Mouse (Mus musculus) kidney, embryonic 15.5 days (tissue): Measurements from ENCODE around the gene Crebzf. TPM values are rescaled to one million over a fixed set of nuclear protein-coding genes. Genes with fewer than 3 reads are reported as not detected.

Experiments
- ATAC-seq: fragments of 200-750 bp; cut with Nextera tagmentation; replicated peaks from 2 replicates; pipeline ENCODE4 v1.8.0; 2017; ENCODE audit warnings: moderate TSS enrichment; ENCODE audit not compliant: low FRiP score
- H3K27ac ChIP-seq: fragments of 300-500 bp; sonication (generic); 2 replicates; pipeline ENCODE4 v1.5.1; 2015; ENCODE audit warnings: mild to moderate bottlenecking, inconsistent platforms
- H3K27me3 ChIP-seq: fragments of 300-500 bp; sonication (generic); 2 replicates; pipeline ENCODE4 v1.6.1; 2015; ENCODE audit warnings: inconsistent platforms
- H3K36me3 ChIP-seq: fragments of 300-500 bp; sonication (generic); 2 replicates; pipeline ENCODE4 v1.6.1; 2015; ENCODE audit warnings: inconsistent platforms
- H3K4me1 ChIP-seq: fragments of 300-500 bp; sonication (generic); 2 replicates; pipeline ENCODE4 v1.6.1; 2015; ENCODE audit warnings: inconsistent platforms
- H3K4me2 ChIP-seq: fragments of 300-500 bp; sonication (generic); 2 replicates; pipeline ENCODE4 v1.6.1; 2015; ENCODE audit warnings: moderate library complexity, mild to moderate bottlenecking, inconsistent platforms
- H3K4me3 ChIP-seq: fragments of 300-500 bp; sonication (generic); replicated peaks from 2 replicates; pipeline ENCODE4 v1.5.1; 2015; ENCODE audit warnings: mild to moderate bottlenecking, inconsistent platforms
- H3K9ac ChIP-seq: fragments of 300-500 bp; sonication (generic); 2 replicates; pipeline ENCODE4 v1.6.1; 2015; ENCODE audit warnings: mild to moderate bottlenecking, inconsistent platforms
- H3K9me3 ChIP-seq: fragments of 300-500 bp; sonication (generic); replicated peaks from 2 replicates; pipeline ENCODE4 v1.6.1; 2016; ENCODE audit warnings: inconsistent platforms
- WGBS: fragments of 180-500 bp; shearing (Covaris S2); methylation state at CpG from one replicate; pipeline ENCODE4 v1.1.7; 2015; ENCODE audit warnings: mixed read lengths; 5-methylcytosine and 5-hydroxymethylcytosine counted together
- polyA plus RNA-seq: library from polyadenylated mRNA; unstranded; fragments of >200 nt; fragmentation: Nextera tagmentation; extraction: Ambion mirVana; gene quantifications from 2 replicates; pipeline ENCODE4 v1.2.1, GENCODE M21; 2015

The Crebzf gene
- 34.7 and 35.8 TPM in 2 replicates for polyA plus RNA-seq

- peaks cover 5% of the 10 kb centered on the region for H3K36me3 ChIP-seq
- H3K27ac ChIP-seq = peak within 1 kb of the TSS; percentile 99
- no peaks in the 10 kb centered on the region for H3K9me3 ChIP-seq
- H3K4me1 ChIP-seq = 0 out of 2 replicates have a peak, but pooled peaks cover 2% of the 10 kb centered on the region
- under 1% methylated on average over 54 of the region's 54 CpGs for WGBS
- H3K4me2 ChIP-seq = peak within 1 kb of the TSS; percentile 60
- peak within 1 kb of the TSS; percentile 99 for H3K9ac ChIP-seq
- H3K4me3 ChIP-seq = peak within 1 kb of the TSS; percentile 84
- ATAC-seq = peak; percentile 96
- no peaks in the 10 kb centered on the region for H3K27me3 ChIP-seq
Observed at GRCm38 (mm10) chr7:90442518-90443080, at the start of gene Crebzf. Gene Crebzf (plus strand): TSS chr7:90442729.

- Histone ChIP-seq H3K9me3 (no peaks in the 10 kb centered on the region), H3K4me2 (no peak overlapping the region), H3K27me3 (no peaks in the 10 kb centered on the region), H3K36me3 (no peaks in the 10 kb centered on the region), H3K27ac (no peak overlapping the region), H3K9ac (no peak overlapping the region), H3K4me1 (no peaks in the 10 kb centered on the region), H3K4me3 (no peak overlapping the region)
- WGBS = 52% methylated on average over 4 of the region's 4 CpGs
- ATAC-seq = no peak
Observed at GRCm38 (mm10) chr7:90395073-90395472, 47.5 kb upstream of the Crebzf start.

GRCm38 (mm10) chr7:90395928-90396327, 46.6 kb upstream of the Crebzf start:
- H3K9me3 ChIP-seq = no peaks in the 10 kb centered on the region
- H3K27me3 ChIP-seq = no peaks in the 10 kb centered on the region
- ATAC-seq = no peak
- no peak overlapping the region for H3K9ac ChIP-seq
- no peak overlapping the region for H3K4me3 ChIP-seq
- WGBS = 65% methylated on average over 5 of the region's 5 CpGs
- H3K4me1 ChIP-seq = no peaks in the 10 kb centered on the region
- no peaks in the 10 kb centered on the region for H3K36me3 ChIP-seq
- H3K27ac ChIP-seq = no peak overlapping the region
- H3K4me2 ChIP-seq = no peak overlapping the region

GRCm38 (mm10) chr7:90409934-90410333, 32.6 kb upstream of the Crebzf start:
- no peaks in the 10 kb centered on the region for H3K36me3 ChIP-seq
- no peak for ATAC-seq
- WGBS = 47% methylated on average over 3 of the region's 3 CpGs
- no peaks in the 10 kb centered on the region for H3K9me3 ChIP-seq
- no peaks in the 10 kb centered on the region for H3K4me1 ChIP-seq
- H3K9ac ChIP-seq = no peak overlapping the region
- H3K4me3 ChIP-seq = no peak overlapping the region
- no peak overlapping the region for H3K4me2 ChIP-seq
- no peaks in the 10 kb centered on the region for H3K27me3 ChIP-seq
- no peak overlapping the region for H3K27ac ChIP-seq

- Histone ChIP-seq H3K27me3 (no peaks in the 10 kb centered on the region), H3K36me3 (no peaks in the 10 kb centered on the region), H3K4me2 (peak within 1 kb of the TSS; percentile 67), H3K4me1 (peaks cover 6% of the 10 kb centered on the region), H3K27ac (no peak within 1 kb of the TSS), H3K4me3 (peak within 1 kb of the TSS; percentile 42), H3K9ac (peak within 1 kb of the TSS; percentile 25; the same call in 1 of the 2 replicates), H3K9me3 (no peaks in the 10 kb centered on the region)
- 25% methylated on average over 29 of the region's 29 CpGs for WGBS
- ATAC-seq = peak; percentile 100
Observed at GRCm38 (mm10) chr7:90426020-90427001, 16.2 kb upstream of the Crebzf start, which contains the start of gene Ccdc89. Gene Ccdc89 (plus strand): TSS chr7:90426577.

GRCm38 (mm10) chr7:90427006-90427405, 15.5 kb upstream of the Crebzf start:
- 62% methylated on average over 9 of the region's 9 CpGs for WGBS
- Histone ChIP-seq H3K36me3 (no peaks in the 10 kb centered on the region), H3K4me1 (peaks cover 6% of the 10 kb centered on the region), H3K9me3 (no peaks in the 10 kb centered on the region), H3K4me3 (peak overlapping the region; percentile 42), H3K27ac (no peak overlapping the region), H3K4me2 (peak overlapping the region; percentile 67), H3K9ac (0 out of 2 replicates have a peak overlapping the region, but pooled peaks have one; percentile 25), H3K27me3 (no peaks in the 10 kb centered on the region)
- peak; percentile 9; the same call in 1 of the 2 replicates for ATAC-seq

GRCm38 (mm10) chr7:90432221-90432620, 10.3 kb upstream of the Crebzf start:
- Histone ChIP-seq H3K4me3 (no peak overlapping the region), H3K4me2 (no peak overlapping the region), H3K36me3 (no peaks in the 10 kb centered on the region), H3K27ac (no peak overlapping the region), H3K27me3 (no peaks in the 10 kb centered on the region), H3K9me3 (no peaks in the 10 kb centered on the region), H3K9ac (no peak overlapping the region), H3K4me1 (no peaks in the 10 kb centered on the region)
- ATAC-seq = no peak

- WGBS = 92% methylated on average over 4 of the region's 4 CpGs
- no peaks in the 10 kb centered on the region for H3K36me3 ChIP-seq
- no peak overlapping the region for H3K27ac ChIP-seq
- no peak overlapping the region for H3K9ac ChIP-seq
- no peak overlapping the region for H3K4me2 ChIP-seq
- no peaks in the 10 kb centered on the region for H3K9me3 ChIP-seq
- no peaks in the 10 kb centered on the region for H3K27me3 ChIP-seq
- H3K4me1 ChIP-seq = no peaks in the 10 kb centered on the region
- H3K4me3 ChIP-seq = no peak overlapping the region
- ATAC-seq = no peak
Observed at GRCm38 (mm10) chr7:90440044-90440443, 2.5 kb upstream of the Crebzf start.

- peaks cover under 1% of the 10 kb centered on the region; the same call in 1 of the 2 replicates for H3K36me3 ChIP-seq
- H3K27ac ChIP-seq = peak overlapping the region; percentile 99
- no peaks in the 10 kb centered on the region for H3K4me1 ChIP-seq
- H3K4me2 ChIP-seq = peak overlapping the region; percentile 60
- H3K27me3 ChIP-seq = no peaks in the 10 kb centered on the region
- H3K9me3 ChIP-seq = no peaks in the 10 kb centered on the region
- H3K9ac ChIP-seq = peak overlapping the region; percentile 43
- no peak; the same call in none of the 2 replicates for ATAC-seq
- 10% methylated on average over 4 of the region's 4 CpGs for WGBS
- peak overlapping the region; percentile 84 for H3K4me3 ChIP-seq
Observed at GRCm38 (mm10) chr7:90442070-90442469, 459 bp upstream of the Crebzf start.

GRCm38 (mm10) chr7:90443101-90444091, 867 bp downstream of the Crebzf start:
- peak; percentile 77 for ATAC-seq
- Histone ChIP-seq H3K9ac (peak overlapping the region; percentile 99), H3K4me3 (peak overlapping the region; percentile 84), H3K27me3 (no peaks in the 10 kb centered on the region), H3K4me1 (0 out of 2 replicates have a peak, but pooled peaks cover 2% of the 10 kb centered on the region), H3K27ac (peak overlapping the region; percentile 99), H3K9me3 (no peaks in the 10 kb centered on the region), H3K36me3 (peaks cover 7% of the 10 kb centered on the region), H3K4me2 (peak overlapping the region; percentile 60)
- WGBS = under 1% methylated on average over 122 of the region's 123 CpGs

- under 1% methylated on average over 6 of the region's 6 CpGs for WGBS
- Histone ChIP-seq H3K4me2 (peak overlapping the region; percentile 60), H3K4me1 (0 out of 2 replicates have a peak, but pooled peaks cover 2% of the 10 kb centered on the region), H3K4me3 (peak overlapping the region; percentile 84), H3K27ac (no peak overlapping the region), H3K9me3 (no peaks in the 10 kb centered on the region), H3K9ac (peak overlapping the region; percentile 99), H3K27me3 (no peaks in the 10 kb centered on the region), H3K36me3 (peaks cover 10% of the 10 kb centered on the region)
- ATAC-seq = no peak
Observed at GRCm38 (mm10) chr7:90444206-90444605, 1.7 kb downstream of the Crebzf start.
